Mouse (Mus musculus) R1 (cell line): Measurements from ENCODE around the gene 1110004F10Rik.
"Not testable (repeated sequence)": the region's sequence is repeated elsewhere in the genome, so short reads cannot be mapped to it uniquely, and the experiment has no call there.

ENCODE experiments used
- DNase-seq: peaks from one replicate; pipeline ENCODE4 v3.0.0-alpha.2; 2018; ENCODE audit warnings: low read depth, low spot score

1110004F10Rik gene

GRCm38 (mm10) chr7:116039196-116039537 is at the start of gene 1110004F10Rik:
1110004F10Rik (plus strand) TSS chr7:116039397.
- peak; percentile 16 for DNase-seq

- DNase-seq = no peak
Observed at GRCm38 (mm10) chr7:116002726-116003125, 36.5 kb upstream of the 1110004F10Rik start.

GRCm38 (mm10) chr7:116029991-116030390 is 9.2 kb upstream of the 1110004F10Rik start:
- DNase-seq = no peak

GRCm38 (mm10) chr7:116030597-116031387 is 8.4 kb upstream of the 1110004F10Rik start:
- DNase-seq = peak; percentile 36

- no peak for DNase-seq
Observed at GRCm38 (mm10) chr7:116031388-116031717, 7.8 kb upstream of the 1110004F10Rik start.

- peak; percentile 54 for DNase-seq
Observed at GRCm38 (mm10) chr7:116031718-116032595, 7.2 kb upstream of the 1110004F10Rik start.

- DNase-seq = peak; percentile 89
Observed at GRCm38 (mm10) chr7:116032596-116033307, 6.4 kb upstream of the 1110004F10Rik start.

- peak; percentile 51 for DNase-seq
Observed at GRCm38 (mm10) chr7:116033371-116034241, 5.6 kb upstream of the 1110004F10Rik start.

- DNase-seq = peak; percentile 78
Observed at GRCm38 (mm10) chr7:116034282-116034758, 4.9 kb upstream of the 1110004F10Rik start.

GRCm38 (mm10) chr7:116035504-116035903 is 3.7 kb upstream of the 1110004F10Rik start:
- no peak for DNase-seq

GRCm38 (mm10) chr7:116036591-116037555 is 2.3 kb upstream of the 1110004F10Rik start:
- peak; percentile 28 for DNase-seq

- DNase-seq = peak; percentile 6
Observed at GRCm38 (mm10) chr7:116038024-116038423, 1.2 kb upstream of the 1110004F10Rik start.

GRCm38 (mm10) chr7:116038511-116038910 is 686 bp upstream of the 1110004F10Rik start, which contains the start of gene Sox6:
Sox6 (minus strand) TSS chr7:116038796.
- peak; percentile 15 for DNase-seq

GRCm38 (mm10) chr7:116039538-116040466 is 605 bp downstream of the 1110004F10Rik start:
- peak; percentile 78 for DNase-seq

- peak; percentile 23 for DNase-seq
Observed at GRCm38 (mm10) chr7:116040470-116041019, 1.3 kb downstream of the 1110004F10Rik start.

GRCm38 (mm10) chr7:116060739-116061138 is 21.5 kb downstream of the 1110004F10Rik start:
- peak; percentile 24 for DNase-seq

GRCm38 (mm10) chr7:116084366-116084765 is 45.2 kb downstream of the 1110004F10Rik start, which contains the start of gene Gm4353:
Gm4353 (minus strand) TSS chr7:116084635.
- DNase-seq = not testable (repeated sequence)
